Mouse (Mus musculus): ENCODE measurements at regions not wholly inside any gene's neighbourhood (a gene's known extent, or its start where the extent isn't known, plus 50 kb on each side); places are given as distances from the start of the nearest gene placed in this dataset.

- TF ChIP-seq CTCF (IDR thresholded peaks at IDR 0.05; ENCODE audit: insufficient read depth, low read depth, low read length), result no peak
- no peak for TF ChIP-seq POLR2A (IDR thresholded peaks at IDR 0.05; ENCODE audit: insufficient read depth, low read depth, low read length)
Measured at GRCm38 (mm10) chr11:20445061-20445902, 97.8 kb upstream of the Sertad2 start.
